Mouse (Mus musculus) thymus, adult 18-20 months (tissue): ENCODE results near the gene Specc1.
A peak's percentile ranks its signal among the peaks of the same experiment; 100 is the strongest.
"Not testable (repeated sequence)": the region's sequence is repeated elsewhere in the genome, so short reads cannot be mapped to it uniquely, and the experiment has no call there.

Experiments used
- DNase-seq, 2 experiments: peaks; one replicate each; pipeline ENCODE4 v3.0.0; 2022; ENCODE audit warnings: mixed read lengths in 2 of 2

The Specc1 gene

GRCm38 (mm10) chr11:61956572-61957295 is at the start of gene Specc1:
Specc1 (plus strand) TSS chr11:61956763.
- peak; percentile 77 to 78 for DNase-seq

GRCm38 (mm10) chr11:61908315-61908714 is 48.2 kb upstream of the Specc1 start:
- DNase-seq, result no peak

- DNase-seq, result no peak
These were observed 36.9 kb upstream of the Specc1 start for GRCm38 (mm10) chr11:61919702-61920101.

- no peak for DNase-seq
These were observed 33.3 kb upstream of the Specc1 start for GRCm38 (mm10) chr11:61923309-61923708.

GRCm38 (mm10) chr11:61929323-61930097 is 27.1 kb upstream of the Specc1 start:
- no peak for DNase-seq

- DNase-seq, result peak; percentile 91 to 93
These were observed 26.5 kb upstream of the Specc1 start, which contains the start of gene Akap10 for GRCm38 (mm10) chr11:61930098-61930517. Akap10 (minus strand) TSS chr11:61930252.

- no peak for DNase-seq
These were observed 25.6 kb upstream of the Specc1 start for GRCm38 (mm10) chr11:61930640-61931586.

- no peak for DNase-seq
These were observed 18.8 kb upstream of the Specc1 start for GRCm38 (mm10) chr11:61937761-61938160.

GRCm38 (mm10) chr11:61942903-61943302 is 13.7 kb upstream of the Specc1 start:
- DNase-seq, result no peak

GRCm38 (mm10) chr11:61944417-61944816 is 12.1 kb upstream of the Specc1 start:
- no peak for DNase-seq

- DNase-seq, result no peak
These were observed 10.0 kb upstream of the Specc1 start for GRCm38 (mm10) chr11:61946608-61947007.

- no peak for DNase-seq
These were observed 7.2 kb upstream of the Specc1 start for GRCm38 (mm10) chr11:61949315-61949714.

- DNase-seq, result peak; percentile 32 to 47
These were observed 5.9 kb upstream of the Specc1 start for GRCm38 (mm10) chr11:61950632-61951031.

GRCm38 (mm10) chr11:61955136-61955535 is 1.4 kb upstream of the Specc1 start:
- no peak for DNase-seq

GRCm38 (mm10) chr11:61955951-61956350 is 612 bp upstream of the Specc1 start:
- DNase-seq, result no peak

- DNase-seq, result no peak
These were observed 792 bp downstream of the Specc1 start for GRCm38 (mm10) chr11:61957296-61957813.

GRCm38 (mm10) chr11:61958706-61959105 is 2.1 kb downstream of the Specc1 start:
- not testable (repeated sequence) for DNase-seq

- DNase-seq, result no peak
These were observed 3.5 kb downstream of the Specc1 start for GRCm38 (mm10) chr11:61960096-61960495.

GRCm38 (mm10) chr11:61962684-61963083 is 6.1 kb downstream of the Specc1 start:
- DNase-seq, result no peak

- DNase-seq, result no peak
These were observed 6.6 kb downstream of the Specc1 start for GRCm38 (mm10) chr11:61963193-61963592.

GRCm38 (mm10) chr11:61964611-61965010 is 8.0 kb downstream of the Specc1 start:
- no peak for DNase-seq

- no peak for DNase-seq
These were observed 10.5 kb downstream of the Specc1 start for GRCm38 (mm10) chr11:61967034-61967433.

- DNase-seq, result no peak
These were observed 12.3 kb downstream of the Specc1 start for GRCm38 (mm10) chr11:61968875-61969274.
